Mouse (Mus musculus): ENCODE measurements around the gene Gm42688. TPM values are rescaled to one million over a fixed set of nuclear protein-coding genes. Genes with fewer than 3 reads are reported as not detected.
A peak's percentile ranks its signal among the peaks of the same experiment; 100 is the strongest.

The Gm42688 gene
- total and polyA plus RNA-seq, 2 experiments from 2014 or later = 2.9 to 7.0 TPM

GRCm38 (mm10) chr6:83117165-83117438 lies 15.7 kb downstream of the Gm42688 start:
- no peak overlapping the region for H3K27ac ChIP-seq (ENCODE audit: low read depth, low read length)
- WGBS = 85% methylated on average over 4 of the region's 4 CpGs
- ATAC-seq = no peak
- no peak for DNase-seq
- H3K36me3 ChIP-seq (ENCODE audit: insufficient read depth) = peaks cover 25% of the 10 kb centered on the region
- H3K4me2 ChIP-seq (ENCODE audit: low read depth) = no peak overlapping the region
- no peak overlapping the region for H3K4me3 ChIP-seq (ENCODE audit: low read depth, low read length)
- no peak overlapping the region for H3K9ac ChIP-seq
- no peaks in the 10 kb centered on the region for H3K9me3 ChIP-seq (ENCODE audit: low read length)
- H3K27me3 ChIP-seq (ENCODE audit: insufficient read depth, low read length) = no peaks in the 10 kb centered on the region
- TF ChIP-seq CTCF (IDR thresholded peaks at IDR 0.05; ENCODE audit: low read depth) = no peak
- peaks cover 8% of the 10 kb centered on the region for H3K4me1 ChIP-seq (ENCODE audit: insufficient read depth)

GRCm38 (mm10) chr6:83117616-83118015 lies 16.2 kb downstream of the Gm42688 start:
- no peak overlapping the region for H3K4me2 ChIP-seq (ENCODE audit: low read depth)
- peaks cover 25% of the 10 kb centered on the region for H3K36me3 ChIP-seq (ENCODE audit: insufficient read depth)
- H3K9me3 ChIP-seq (ENCODE audit: low read length) = no peaks in the 10 kb centered on the region
- H3K9ac ChIP-seq = no peak overlapping the region
- H3K27ac ChIP-seq (ENCODE audit: low read depth, low read length) = no peak overlapping the region
- 92% methylated on average over 13 of the region's 13 CpGs for WGBS
- no peak for ATAC-seq
- H3K4me1 ChIP-seq (ENCODE audit: insufficient read depth) = peaks cover 13% of the 10 kb centered on the region
- TF ChIP-seq CTCF (IDR thresholded peaks at IDR 0.05; ENCODE audit: low read depth) = no peak
- no peak overlapping the region for H3K4me3 ChIP-seq (ENCODE audit: low read depth, low read length)
- DNase-seq = no peak
- H3K27me3 ChIP-seq (ENCODE audit: insufficient read depth, low read length) = no peaks in the 10 kb centered on the region

GRCm38 (mm10) chr6:83118369-83118768 lies 17.0 kb downstream of the Gm42688 start:
- 81% methylated on average over 11 of the region's 11 CpGs for WGBS
- H3K4me3 ChIP-seq (ENCODE audit: low read depth, low read length) = no peak overlapping the region
- H3K27me3 ChIP-seq (ENCODE audit: insufficient read depth, low read length) = no peaks in the 10 kb centered on the region
- H3K4me2 ChIP-seq (ENCODE audit: low read depth) = no peak overlapping the region
- peaks cover 25% of the 10 kb centered on the region for H3K36me3 ChIP-seq (ENCODE audit: insufficient read depth)
- H3K4me1 ChIP-seq (ENCODE audit: insufficient read depth) = peaks cover 14% of the 10 kb centered on the region
- H3K27ac ChIP-seq (ENCODE audit: low read depth, low read length) = no peak overlapping the region
- no peak overlapping the region for H3K9ac ChIP-seq
- TF ChIP-seq CTCF (IDR thresholded peaks at IDR 0.05; ENCODE audit: low read depth) = no peak
- ATAC-seq (no peak), DNase-seq (no peak)
- H3K9me3 ChIP-seq (ENCODE audit: low read length) = no peaks in the 10 kb centered on the region

- no peak for TF ChIP-seq CTCF (IDR thresholded peaks at IDR 0.05; ENCODE audit: low read depth)
Measured at GRCm38 (mm10) chr6:83118825-83119733, 17.7 kb downstream of the Gm42688 start.

GRCm38 (mm10) chr6:83119734-83120051 lies 18.3 kb downstream of the Gm42688 start:
- Histone ChIP-seq H3K27me3 (ENCODE audit: insufficient read depth, low read length) (no peaks in the 10 kb centered on the region), H3K9me3 (ENCODE audit: low read length) (no peaks in the 10 kb centered on the region), H3K36me3 (ENCODE audit: insufficient read depth) (peaks cover 25% of the 10 kb centered on the region), H3K4me2 (ENCODE audit: low read depth) (peak overlapping the region; percentile 93; the same call in 1 of the 2 replicates), H3K4me1 (ENCODE audit: insufficient read depth) (peaks cover 22% of the 10 kb centered on the region), H3K9ac (no peak overlapping the region), H3K4me3 (ENCODE audit: low read depth, low read length) (no peak overlapping the region), H3K27ac (ENCODE audit: low read depth, low read length) (no peak overlapping the region)
- 80% methylated on average over 7 of the region's 7 CpGs for WGBS
- no peak for TF ChIP-seq CTCF (IDR thresholded peaks at IDR 0.05; ENCODE audit: low read depth)
- ATAC-seq = no peak
- DNase-seq = no peak

More at GRCm38 (mm10) chr6:83118825-83119733, 17.7 kb downstream of the Gm42688 start:
- 77% methylated on average over 14 of the region's 14 CpGs for WGBS
- DNase-seq (no peak), ATAC-seq (no peak)
- H3K4me2 ChIP-seq (ENCODE audit: low read depth) = no peak overlapping the region
- peaks cover 25% of the 10 kb centered on the region for H3K36me3 ChIP-seq (ENCODE audit: insufficient read depth)
- H3K9me3 ChIP-seq (ENCODE audit: low read length) = no peaks in the 10 kb centered on the region
- H3K27me3 ChIP-seq (ENCODE audit: insufficient read depth, low read length) = no peaks in the 10 kb centered on the region
- no peak overlapping the region for H3K27ac ChIP-seq (ENCODE audit: low read depth, low read length)
- H3K4me1 ChIP-seq (ENCODE audit: insufficient read depth) = peaks cover 16% of the 10 kb centered on the region
- no peak overlapping the region for H3K9ac ChIP-seq
- no peak overlapping the region for H3K4me3 ChIP-seq (ENCODE audit: low read depth, low read length)

- H3K4me3 ChIP-seq (ENCODE audit: low read depth, low read length) = peak within 1 kb of the TSS; percentile 70
- peak within 1 kb of the TSS; percentile 70 for H3K9ac ChIP-seq
- peaks cover 22% of the 10 kb centered on the region for H3K4me1 ChIP-seq (ENCODE audit: insufficient read depth)
- ATAC-seq = peak; percentile 96
- no peak for TF ChIP-seq CTCF (IDR thresholded peaks at IDR 0.05; ENCODE audit: low read depth)
- H3K27ac ChIP-seq (ENCODE audit: low read depth, low read length) = peak within 1 kb of the TSS; percentile 88
- H3K4me2 ChIP-seq (ENCODE audit: low read depth) = peak within 1 kb of the TSS; percentile 93
- WGBS = under 1% methylated on average over 38 of the region's 38 CpGs
- H3K36me3 ChIP-seq (ENCODE audit: insufficient read depth) = peaks cover 25% of the 10 kb centered on the region
- no peaks in the 10 kb centered on the region for H3K9me3 ChIP-seq (ENCODE audit: low read length)
- peak; percentile 98 for DNase-seq
- H3K27me3 ChIP-seq (ENCODE audit: insufficient read depth, low read length) = no peaks in the 10 kb centered on the region
Measured at GRCm38 (mm10) chr6:83120930-83121862, 19.8 kb downstream of the Gm42688 start, which contains the start of gene Wbp1. Gene Wbp1, minus strand, starts transcription at chr6:83121559.

Data from forebrain, postnatal 0 days (tissue).